8 mouse cellular contexts compared by ENCODE assay signal in genomic region chr12:39998070-39998852, GRCm38 (mm10). TPM values are rescaled to one million over a fixed set of nuclear protein-coding genes. Genes with fewer than 3 reads are reported as not detected.
A peak's percentile ranks its signal among the peaks of the same experiment; 100 is the strongest.
DNase-seq lines count a peak whose midpoint lies in the region; ATAC-seq lines count a peak whose summit lies in the region.

No protein-coding gene starts in this region.

- H3K4me1 ChIP-seq in megakaryocyte, embryonic 14.5 days = peaks cover 30% of the 10 kb centered on the region
- peaks cover 7 to 17% of the 10 kb centered on the region in 2 experiments for H3K4me1 ChIP-seq in heart, embryonic 14.5 days (ENCODE audit: control insufficient read depth in 2 of 2, insufficient read depth in 2 of 2, low read length in 2 of 2)
- H3K4me1 ChIP-seq in limb, embryonic 12.5 days (replicated peaks) = peaks cover 12% of the 10 kb centered on the region; the same call in 1 of the 2 replicates

- 25% methylated on average over 9 of the region's 9 CpGs for WGBS in heart, embryonic 14.5 days
- 17% methylated on average over 9 of the region's 9 CpGs for WGBS in limb, embryonic 12.5 days

- peak; percentile 91 for DNase-seq in retina, postnatal 1 day
- no peak for DNase-seq in testis, postnatal 14 days (ENCODE audit: low spot score)
- no peak for DNase-seq in frontal cortex, adult 2 months (ENCODE audit: extremely low spot score in 1 of 2, low spot score in 1 of 2)
- DNase-seq in liver = no peak

- peak overlapping the region; percentile 6 to 20; a peak in 2 of 4 replicates for H3K27ac ChIP-seq in heart, embryonic 14.5 days (replicated peaks in 1 of 2; ENCODE audit: control insufficient read depth in 1 of 2, insufficient read depth in 1 of 2, low read depth in 2 of 2, low read length in 2 of 2)
- 0 out of 2 replicates have a peak overlapping the region, but pooled peaks have one; percentile 17 for H3K27ac ChIP-seq in limb, embryonic 12.5 days

- H3K4me2 ChIP-seq in heart, embryonic 14.5 days (ENCODE audit: low read length) = peak overlapping the region; percentile 6; the same call in 1 of the 2 replicates
- peak overlapping the region; percentile 13; the same call in 1 of the 2 replicates for H3K4me2 ChIP-seq in limb, embryonic 12.5 days

- no peaks in the 10 kb centered on the region for H3K9me3 ChIP-seq in megakaryocyte, embryonic 14.5 days
- H3K9me3 ChIP-seq in heart, embryonic 14.5 days (ENCODE audit: control insufficient read depth, low read length) = no peaks in the 10 kb centered on the region
- H3K9me3 ChIP-seq in limb, embryonic 12.5 days = no peaks in the 10 kb centered on the region

- H3K36me3 ChIP-seq in megakaryocyte, embryonic 14.5 days (replicated peaks; ENCODE audit: low read length) = no peaks in the 10 kb centered on the region
- H3K36me3 ChIP-seq in heart, embryonic 14.5 days (ENCODE audit: control insufficient read depth, insufficient read depth, low read length) = no peaks in the 10 kb centered on the region
- no peaks in the 10 kb centered on the region for H3K36me3 ChIP-seq in limb, embryonic 12.5 days

- no peak for ATAC-seq in megakaryocyte, adult 5-6 weeks (ENCODE audit: poor library complexity, severe bottlenecking)
- 0 out of 2 replicates have a peak, but pooled peaks have one; percentile 78 for ATAC-seq in heart, embryonic 14.5 days (ENCODE audit: insufficient number of reproducible peaks, insufficient read depth, low FRiP score, low read depth)
- peak; percentile 68; the same call in 1 of the 2 replicates for ATAC-seq in limb, embryonic 12.5 days (ENCODE audit: insufficient number of reproducible peaks, insufficient read depth, low FRiP score, low TSS enrichment, low read depth)

- peak overlapping the region; percentile 35 for H3K4me3 ChIP-seq in megakaryocyte, embryonic 14.5 days (replicated peaks)
- no peak overlapping the region for H3K4me3 ChIP-seq in heart, embryonic 14.5 days (ENCODE audit: control insufficient read depth in 1 of 2, insufficient read depth in 1 of 2, low read depth in 1 of 2, low read length in 2 of 2)
- H3K4me3 ChIP-seq in limb, embryonic 12.5 days (replicated peaks) = no peak overlapping the region

- no peaks in the 10 kb centered on the region for H3K27me3 ChIP-seq in megakaryocyte, embryonic 14.5 days (replicated peaks)
- no peaks in the 10 kb centered on the region for H3K27me3 ChIP-seq in heart, embryonic 14.5 days (ENCODE audit: control insufficient read depth, insufficient read depth, low read length)
- H3K27me3 ChIP-seq in limb, embryonic 12.5 days = no peaks in the 10 kb centered on the region

- no peak overlapping the region for H3K9ac ChIP-seq in heart, embryonic 14.5 days (ENCODE audit: low read length)
- no peak overlapping the region for H3K9ac ChIP-seq in limb, embryonic 12.5 days (replicated peaks)

RNA-seq across cellular contexts. Expression of gene Arl4a, which starts 39.6 kb away (rescaled TPM):
- polyA plus RNA-seq in megakaryocyte, embryonic 14.5 days (2012; ENCODE audit: insufficient read depth, low replicate concordance) = 22.3 and 34.7 TPM in 2 replicates
- total RNA-seq in megakaryocyte, adult 5-6 weeks (2015) = 11.3 and 16.7 TPM in 2 replicates
- total RNA-seq in megakaryocyte, adult 5-6 weeks (2017) = 9.3 and 9.9 TPM in 2 replicates
- polyA plus RNA-seq in heart, embryonic 14.5 days (2014; fragmentation: Nextera tagmentation; extraction: Ambion mirVana) = 37.4 and 39.8 TPM in 2 replicates
- polyA plus RNA-seq in limb, embryonic 12.5 days (2016; fragmentation: Nextera tagmentation; extraction: Ambion mirVana) = 39.6 and 41.5 TPM in 2 replicates
- 36.6 and 36.9 TPM in 2 replicates for polyA plus RNA-seq in frontal cortex, adult 2 months (2012; rRNA removed)
